Mouse (Mus musculus): Measurements from ENCODE around the gene Myh14.

The Myh14 gene

GRCm38 (mm10) chr7:44628402-44629034 is 42.1 kb downstream of the Myh14 start:
- DNase-seq: no peak

GRCm38 (mm10) chr7:44626966-44627365 is 43.7 kb downstream of the Myh14 start:
- no peak for DNase-seq

GRCm38 (mm10) chr7:44626068-44626385 is 44.6 kb downstream of the Myh14 start:
- no peak for DNase-seq

GRCm38 (mm10) chr7:44625241-44626067 is 45.2 kb downstream of the Myh14 start:
- DNase-seq: no peak

GRCm38 (mm10) chr7:44624828-44625227 is 45.8 kb downstream of the Myh14 start:
- DNase-seq: no peak

GRCm38 (mm10) chr7:44624543-44624826 is 46.2 kb downstream of the Myh14 start:
- DNase-seq: no peak

GRCm38 (mm10) chr7:44623714-44624542 is 46.7 kb downstream of the Myh14 start:
- no peak for DNase-seq

GRCm38 (mm10) chr7:44617059-44617458 is 53.6 kb downstream of the Myh14 start:
- no peak for DNase-seq

- no peak for DNase-seq
Measured at GRCm38 (mm10) chr7:44615987-44616386, 54.7 kb downstream of the Myh14 start.

- DNase-seq: no peak
Measured at GRCm38 (mm10) chr7:44615309-44615708, 55.3 kb downstream of the Myh14 start.

GRCm38 (mm10) chr7:44614041-44614688 is 56.5 kb downstream of the Myh14 start:
- DNase-seq: no peak

- DNase-seq: no peak
Measured at GRCm38 (mm10) chr7:44612192-44612591, 58.5 kb downstream of the Myh14 start.

- peak; percentile 34 for DNase-seq
Measured at GRCm38 (mm10) chr7:44606171-44606901, 64.3 kb downstream of the Myh14 start.

- DNase-seq: no peak
Measured at GRCm38 (mm10) chr7:44605436-44605835, 65.2 kb downstream of the Myh14 start.

- no peak for DNase-seq
Measured at GRCm38 (mm10) chr7:44604619-44605018, 66.0 kb downstream of the Myh14 start.

GRCm38 (mm10) chr7:44604139-44604606 is 66.5 kb downstream of the Myh14 start:
- no peak for DNase-seq

- DNase-seq: no peak
Measured at GRCm38 (mm10) chr7:44603186-44603855, 67.3 kb downstream of the Myh14 start.

- DNase-seq: no peak
Measured at GRCm38 (mm10) chr7:44602443-44602842, 68.2 kb downstream of the Myh14 start.

GRCm38 (mm10) chr7:44601646-44602045 is 69.0 kb downstream of the Myh14 start:
- no peak for DNase-seq

GRCm38 (mm10) chr7:44600691-44601262 is 69.9 kb downstream of the Myh14 start:
- no peak for DNase-seq

GRCm38 (mm10) chr7:44598336-44598735 is 72.3 kb downstream of the Myh14 start:
- no peak for DNase-seq

- no peak for DNase-seq
Measured at GRCm38 (mm10) chr7:44597666-44598065, 73.0 kb downstream of the Myh14 start.
